Mouse (Mus musculus): ENCODE measurements at regions not wholly inside any gene's neighbourhood (a gene's known extent, or its start where the extent isn't known, plus 50 kb on each side); places are given as distances from the start of the nearest gene placed in this dataset.

- no peak for DNase-seq
- Histone ChIP-seq H3K4me3 (ENCODE audit: low read depth, low read length) (no peak overlapping the region), H3K36me3 (replicated peaks; ENCODE audit: insufficient read depth, low read length) (no peaks in the 10 kb centered on the region), H3K27me3 (ENCODE audit: insufficient read depth, low read length) (no peaks in the 10 kb centered on the region), H3K9ac (replicated peaks) (no peak overlapping the region), H3K9me3 (ENCODE audit: low read length) (no peaks in the 10 kb centered on the region), H3K4me1 (ENCODE audit: insufficient read depth) (no peaks in the 10 kb centered on the region), H3K4me2 (ENCODE audit: low read depth, low read length) (peak overlapping the region; percentile 35; the same call in 1 of the 2 replicates), H3K27ac (ENCODE audit: low read depth) (no peak overlapping the region)
- no peak for ATAC-seq
- WGBS (ENCODE audit: insufficient replicate concordance), result 46% methylated on average over 5 of the region's 5 CpGs
- no peak for TF ChIP-seq EP300 (IDR thresholded peaks at IDR 0.05; ENCODE audit: low read depth)
- TF ChIP-seq CTCF (IDR thresholded peaks at IDR 0.05; ENCODE audit: low read depth), result no peak
Observed at GRCm38 (mm10) chr3:63610113-63610919, 126.6 kb upstream of the Gm34302 start.

- Histone ChIP-seq H3K9ac (replicated peaks) (no peak overlapping the region), H3K36me3 (replicated peaks; ENCODE audit: insufficient read depth, low read length) (no peaks in the 10 kb centered on the region), H3K27ac (ENCODE audit: low read depth) (no peak overlapping the region), H3K9me3 (ENCODE audit: low read length) (no peaks in the 10 kb centered on the region), H3K4me2 (ENCODE audit: low read depth, low read length) (peak overlapping the region; percentile 35; the same call in 1 of the 2 replicates), H3K4me1 (ENCODE audit: insufficient read depth) (no peaks in the 10 kb centered on the region), H3K27me3 (ENCODE audit: insufficient read depth, low read length) (no peaks in the 10 kb centered on the region), H3K4me3 (ENCODE audit: low read depth, low read length) (no peak overlapping the region)
- TF ChIP-seq EP300 (IDR thresholded peaks at IDR 0.05; ENCODE audit: low read depth), result no peak
- no peak for TF ChIP-seq CTCF (IDR thresholded peaks at IDR 0.05; ENCODE audit: low read depth)
- 21% methylated on average over 17 of the region's 17 CpGs for WGBS (ENCODE audit: insufficient replicate concordance)
- DNase-seq (no peak), ATAC-seq (no peak)
Observed at GRCm38 (mm10) chr3:63609454-63610112, 125.9 kb upstream of the Gm34302 start.

GRCm38 (mm10) chr3:63582717-63583696 lies 99.3 kb upstream of the Gm34302 start:
- Histone ChIP-seq H3K4me1 (ENCODE audit: insufficient read depth) (no peaks in the 10 kb centered on the region), H3K4me3 (ENCODE audit: low read depth, low read length) (no peak overlapping the region), H3K4me2 (ENCODE audit: low read depth, low read length) (no peak overlapping the region), H3K9ac (replicated peaks) (no peak overlapping the region), H3K9me3 (ENCODE audit: low read length) (no peaks in the 10 kb centered on the region), H3K27ac (ENCODE audit: low read depth) (no peak overlapping the region), H3K36me3 (replicated peaks; ENCODE audit: insufficient read depth, low read length) (no peaks in the 10 kb centered on the region), H3K27me3 (ENCODE audit: insufficient read depth, low read length) (no peaks in the 10 kb centered on the region)
- TF ChIP-seq CTCF (IDR thresholded peaks at IDR 0.05; ENCODE audit: low read depth) (no peak), EP300 (IDR thresholded peaks at IDR 0.05; ENCODE audit: low read depth) (no peak)
- 75% methylated on average over 15 of the region's 15 CpGs for WGBS (ENCODE audit: insufficient replicate concordance)
- ATAC-seq (no peak), DNase-seq (no peak)

- H3K27ac ChIP-seq (ENCODE audit: low read depth), result no peak overlapping the region
- no peak overlapping the region for H3K4me3 ChIP-seq (ENCODE audit: low read depth, low read length)
- no peak for ATAC-seq
- no peak for DNase-seq
- no peaks in the 10 kb centered on the region for H3K27me3 ChIP-seq (ENCODE audit: insufficient read depth, low read length)
- no peak overlapping the region for H3K4me2 ChIP-seq (ENCODE audit: low read depth, low read length)
- WGBS (ENCODE audit: insufficient replicate concordance), result 63% methylated on average over 6 of the region's 6 CpGs
- no peaks in the 10 kb centered on the region for H3K4me1 ChIP-seq (ENCODE audit: insufficient read depth)
- no peak overlapping the region for H3K9ac ChIP-seq (replicated peaks)
- no peaks in the 10 kb centered on the region for H3K36me3 ChIP-seq (replicated peaks; ENCODE audit: insufficient read depth, low read length)
- no peak for TF ChIP-seq EP300 (IDR thresholded peaks at IDR 0.05; ENCODE audit: low read depth)
- no peak for TF ChIP-seq CTCF (IDR thresholded peaks at IDR 0.05; ENCODE audit: low read depth)
- H3K9me3 ChIP-seq (ENCODE audit: low read length), result no peaks in the 10 kb centered on the region
Observed at GRCm38 (mm10) chr3:63582180-63582579, 98.5 kb upstream of the Gm34302 start.

GRCm38 (mm10) chr3:63570607-63571353 lies 87.1 kb upstream of the Gm34302 start:
- no peaks in the 10 kb centered on the region for H3K9me3 ChIP-seq (ENCODE audit: low read length)
- ATAC-seq (no peak), DNase-seq (peak; percentile 63)
- no peak overlapping the region for H3K27ac ChIP-seq (ENCODE audit: low read depth)
- no peak overlapping the region for H3K4me3 ChIP-seq (ENCODE audit: low read depth, low read length)
- WGBS (ENCODE audit: insufficient replicate concordance), result 52% methylated on average over 7 of the region's 7 CpGs
- no peak overlapping the region for H3K4me2 ChIP-seq (ENCODE audit: low read depth, low read length)
- H3K27me3 ChIP-seq (ENCODE audit: insufficient read depth, low read length), result no peaks in the 10 kb centered on the region
- H3K4me1 ChIP-seq (ENCODE audit: insufficient read depth), result no peaks in the 10 kb centered on the region
- no peak overlapping the region for H3K9ac ChIP-seq (replicated peaks)
- peak; percentile 78 for TF ChIP-seq CTCF (IDR thresholded peaks at IDR 0.05; ENCODE audit: low read depth)
- TF ChIP-seq EP300 (IDR thresholded peaks at IDR 0.05; ENCODE audit: low read depth), result no peak
- no peaks in the 10 kb centered on the region for H3K36me3 ChIP-seq (replicated peaks; ENCODE audit: insufficient read depth, low read length)
